ENCODE assay signal across 8 mouse cellular contexts in genomic region chr9:108452291-108452906, GRCm38 (mm10). TPM values are rescaled to one million over a fixed set of nuclear protein-coding genes. Genes with fewer than 3 reads are reported as not detected.
DNase-seq lines count a peak whose midpoint lies in the region; ATAC-seq and TF ChIP-seq lines count a peak whose summit lies in the region.

No protein-coding gene starts in this region.

- ATAC-seq in embryonic facial prominence, embryonic 14.5 days (ENCODE audit: low read depth), result peak; percentile 92
- peak; percentile 94 for ATAC-seq in limb, embryonic 14.5 days (ENCODE audit: low FRiP score, low read depth)
- ATAC-seq in midbrain, embryonic 16.5 days, result peak; percentile 90

- peaks cover 16% of the 10 kb centered on the region for H3K36me3 ChIP-seq in embryonic facial prominence, embryonic 14.5 days (ENCODE audit: control insufficient read depth, insufficient read depth, low read length)
- peaks cover 18% of the 10 kb centered on the region for H3K36me3 ChIP-seq in limb, embryonic 14.5 days (ENCODE audit: control insufficient read depth, insufficient read depth, low read length)
- peaks cover 3% of the 10 kb centered on the region; the same call in 1 of the 2 replicates for H3K36me3 ChIP-seq in midbrain, embryonic 16.5 days (ENCODE audit: control insufficient read depth, insufficient read depth, low read length)

- H3K4me1 ChIP-seq in embryonic facial prominence, embryonic 14.5 days (ENCODE audit: control insufficient read depth, insufficient read depth, low read length), result peaks cover 36% of the 10 kb centered on the region
- peaks cover 33% of the 10 kb centered on the region for H3K4me1 ChIP-seq in limb, embryonic 14.5 days (ENCODE audit: control insufficient read depth, insufficient read depth, low read length)
- H3K4me1 ChIP-seq in midbrain, embryonic 16.5 days (ENCODE audit: control insufficient read depth, insufficient read depth, low read length), result peaks cover 38% of the 10 kb centered on the region

- under 1% methylated on average over 35 of the region's 40 CpGs for WGBS in embryonic facial prominence, embryonic 14.5 days
- whole genome bisulfite sequencing in limb, embryonic 14.5 days, result under 1% methylated on average over 38 of the region's 40 CpGs
- WGBS in midbrain, embryonic 16.5 days, result under 1% methylated on average over 40 of the region's 40 CpGs

- H3K9ac ChIP-seq in embryonic facial prominence, embryonic 14.5 days (ENCODE audit: low read depth, low read length), result peak overlapping the region; percentile 74
- peak overlapping the region; percentile 65 for H3K9ac ChIP-seq in limb, embryonic 14.5 days (ENCODE audit: low read depth, low read length, severe bottlenecking)
- H3K9ac ChIP-seq in midbrain, embryonic 16.5 days (ENCODE audit: low read depth, low read length), result peak overlapping the region; percentile 87

- DNase-seq in 416B (ENCODE audit: low read depth), result peak; percentile 69
- DNase-seq in adrenal gland, postnatal 4 days (ENCODE audit: low spot score in 2 of 2), result peak; percentile 79 to 87
- peak; percentile 94 for DNase-seq in embryonic facial prominence, embryonic 14.5 days (ENCODE audit: low spot score)
- DNase-seq in heart, adult 9 months (ENCODE audit: low spot score in 2 of 2), result peak; percentile 73 to 86
- DNase-seq in kidney, adult 9 months, result peak; percentile 83
- peak; percentile 95 for DNase-seq in limb, embryonic 14.5 days (ENCODE audit: low spot score)
- peak; percentile 89 to 95 for DNase-seq in spleen, postnatal 10 days (ENCODE audit: low spot score in 2 of 2)

- H3K9me3 ChIP-seq in embryonic facial prominence, embryonic 14.5 days (ENCODE audit: control insufficient read depth, low read length), result no peaks in the 10 kb centered on the region
- no peaks in the 10 kb centered on the region for H3K9me3 ChIP-seq in limb, embryonic 14.5 days (ENCODE audit: control insufficient read depth, low read length)
- no peaks in the 10 kb centered on the region for H3K9me3 ChIP-seq in midbrain, embryonic 16.5 days (replicated peaks; ENCODE audit: control insufficient read depth, low read length, poor library complexity, severe bottlenecking)

- 0 out of 2 replicates have a peak, but pooled peaks have one; percentile 33 for TF ChIP-seq POLR2A in limb, embryonic 14.5 days (IDR thresholded peaks at IDR 0.05; ENCODE audit: borderline replicate concordance, extremely low read depth, insufficient read depth, insufficient read length)

- H3K27me3 ChIP-seq in embryonic facial prominence, embryonic 14.5 days (replicated peaks; ENCODE audit: control insufficient read depth, insufficient read depth, low read length), result no peaks in the 10 kb centered on the region
- H3K27me3 ChIP-seq in limb, embryonic 14.5 days (ENCODE audit: control insufficient read depth, insufficient read depth, low read length), result no peaks in the 10 kb centered on the region
- no peaks in the 10 kb centered on the region for H3K27me3 ChIP-seq in midbrain, embryonic 16.5 days (ENCODE audit: control insufficient read depth, insufficient read depth, low read depth, low read length)

- peak overlapping the region; percentile 60 for H3K4me3 ChIP-seq in embryonic facial prominence, embryonic 14.5 days (ENCODE audit: low read depth, low read length)
- peak overlapping the region; percentile 61 for H3K4me3 ChIP-seq in limb, embryonic 14.5 days (replicated peaks; ENCODE audit: low read length)
- peak overlapping the region; percentile 55 for H3K4me3 ChIP-seq in midbrain, embryonic 16.5 days (ENCODE audit: low read depth, low read length)

- peak overlapping the region; percentile 79 for H3K27ac ChIP-seq in embryonic facial prominence, embryonic 14.5 days (replicated peaks; ENCODE audit: low read depth, low read length)
- H3K27ac ChIP-seq in limb, embryonic 14.5 days (replicated peaks; ENCODE audit: low read depth, low read length), result peak overlapping the region; percentile 82
- H3K27ac ChIP-seq in midbrain, embryonic 16.5 days (ENCODE audit: low read length), result peak overlapping the region; percentile 84

- peak overlapping the region; percentile 78 for H3K4me2 ChIP-seq in embryonic facial prominence, embryonic 14.5 days (ENCODE audit: low read depth, low read length)
- H3K4me2 ChIP-seq in limb, embryonic 14.5 days (replicated peaks; ENCODE audit: low read depth, low read length, severe bottlenecking), result peak overlapping the region; percentile 76
- H3K4me2 ChIP-seq in midbrain, embryonic 16.5 days (ENCODE audit: low read length), result peak overlapping the region; percentile 70

RNA-seq across cellular contexts. Expression of gene Ccdc71, which starts 7.9 kb away (rescaled TPM):
- total RNA-seq in adrenal gland, postnatal 4 days (2021), result 10 to 100 TPM; 47.1 to 59.1 TPM
- polyA plus RNA-seq in embryonic facial prominence, embryonic 14.5 days (2014; fragmentation: Nextera tagmentation; extraction: Ambion mirVana), result 42.0 and 42.2 TPM in 2 replicates
- 29.2 and 34.4 TPM in 2 replicates for polyA plus RNA-seq in limb, embryonic 14.5 days (2012; rRNA removed)
- polyA plus RNA-seq in limb, embryonic 14.5 days (2014; fragmentation: Nextera tagmentation; extraction: Ambion mirVana), result 45.4 and 49.8 TPM in 2 replicates
- 65.2 and 69.3 TPM in 2 replicates for polyA plus RNA-seq in midbrain, embryonic 16.5 days (2015; fragmentation: Nextera tagmentation; extraction: Ambion mirVana)

RNA-seq across cellular contexts. Expression of gene Klhdc8b, which starts 9.0 kb away (rescaled TPM):
- 10 to 100 TPM; 55.1 to 58.2 TPM for total RNA-seq in adrenal gland, postnatal 4 days (2021)
- polyA plus RNA-seq in embryonic facial prominence, embryonic 14.5 days (2014; fragmentation: Nextera tagmentation; extraction: Ambion mirVana), result 23.7 and 27.6 TPM in 2 replicates
- 43.1 and 60.6 TPM in 2 replicates for polyA plus RNA-seq in limb, embryonic 14.5 days (2012; rRNA removed)
- polyA plus RNA-seq in limb, embryonic 14.5 days (2014; fragmentation: Nextera tagmentation; extraction: Ambion mirVana), result 27.7 and 32.2 TPM in 2 replicates
- 72.6 and 81.0 TPM in 2 replicates for polyA plus RNA-seq in midbrain, embryonic 16.5 days (2015; fragmentation: Nextera tagmentation; extraction: Ambion mirVana)

RNA-seq across cellular contexts. Expression of gene BC048562, which starts 16.1 kb away (rescaled TPM):
- total RNA-seq in adrenal gland, postnatal 4 days (2021), result not detected
- not detected in 2 replicates for polyA plus RNA-seq in embryonic facial prominence, embryonic 14.5 days (2014; fragmentation: Nextera tagmentation; extraction: Ambion mirVana)
- polyA plus RNA-seq in limb, embryonic 14.5 days (2012; rRNA removed), result not detected in 2 replicates
- not detected in 2 replicates for polyA plus RNA-seq in limb, embryonic 14.5 days (2014; fragmentation: Nextera tagmentation; extraction: Ambion mirVana)
- polyA plus RNA-seq in midbrain, embryonic 16.5 days (2015; fragmentation: Nextera tagmentation; extraction: Ambion mirVana), result not detected in 2 replicates

RNA-seq across cellular contexts. Expression of gene Ccdc36, which starts 24.1 kb away (rescaled TPM):
- under 1 TPM; 0.25 to 0.28 TPM for total RNA-seq in adrenal gland, postnatal 4 days (2021)
- polyA plus RNA-seq in embryonic facial prominence, embryonic 14.5 days (2014; fragmentation: Nextera tagmentation; extraction: Ambion mirVana), result 1.1 and 1.5 TPM in 2 replicates
- polyA plus RNA-seq in limb, embryonic 14.5 days (2012; rRNA removed), result 1.5 and 2.2 TPM in 2 replicates
- 1.3 and 1.7 TPM in 2 replicates for polyA plus RNA-seq in limb, embryonic 14.5 days (2014; fragmentation: Nextera tagmentation; extraction: Ambion mirVana)
- polyA plus RNA-seq in midbrain, embryonic 16.5 days (2015; fragmentation: Nextera tagmentation; extraction: Ambion mirVana), result 1.7 and 2.6 TPM in 2 replicates

RNA-seq across cellular contexts. Expression of gene Lamb2, which starts 27.1 kb away (rescaled TPM):
- 100 to 1,000 TPM; 136 to 153 TPM for total RNA-seq in adrenal gland, postnatal 4 days (2021)
- 63.8 and 67.2 TPM in 2 replicates for polyA plus RNA-seq in embryonic facial prominence, embryonic 14.5 days (2014; fragmentation: Nextera tagmentation; extraction: Ambion mirVana)
- polyA plus RNA-seq in limb, embryonic 14.5 days (2012; rRNA removed), result 214 and 236 TPM in 2 replicates
- 59.0 and 69.4 TPM in 2 replicates for polyA plus RNA-seq in limb, embryonic 14.5 days (2014; fragmentation: Nextera tagmentation; extraction: Ambion mirVana)
- polyA plus RNA-seq in midbrain, embryonic 16.5 days (2015; fragmentation: Nextera tagmentation; extraction: Ambion mirVana), result 18.6 and 19.3 TPM in 2 replicates

Comparison
In these comparisons a context has a peak if more than half of its experiments do, and no peak if none do; other contexts are left out.
1. Peak in every context shown above with its lines: DNase-seq, ATAC-seq, H3K4me3 ChIP-seq and H3K27ac ChIP-seq.